Mouse (Mus musculus): Measurements from ENCODE around the gene Pdzrn3.

Gene Pdzrn3

GRCm38 (mm10) chr6:101191576-101191975 is 186.1 kb downstream of the Pdzrn3 start:
- no peak for DNase-seq

- no peak for DNase-seq
Measured at GRCm38 (mm10) chr6:101187322-101187721, 190.4 kb downstream of the Pdzrn3 start.

GRCm38 (mm10) chr6:101186887-101187286 is 190.8 kb downstream of the Pdzrn3 start:
- no peak for DNase-seq

GRCm38 (mm10) chr6:101184103-101184785 is 193.5 kb downstream of the Pdzrn3 start:
- DNase-seq, result no peak

GRCm38 (mm10) chr6:101170699-101171098 is 207.0 kb downstream of the Pdzrn3 start:
- DNase-seq, result no peak

GRCm38 (mm10) chr6:101153511-101153921 is 224.2 kb downstream of the Pdzrn3 start:
- DNase-seq, result no peak

- DNase-seq, result no peak
Measured at GRCm38 (mm10) chr6:101135368-101135767, 242.3 kb downstream of the Pdzrn3 start.

GRCm38 (mm10) chr6:101125396-101125795 is 252.3 kb downstream of the Pdzrn3 start:
- DNase-seq, result no peak

- DNase-seq, result no peak
Measured at GRCm38 (mm10) chr6:101108951-101109350, 268.7 kb downstream of the Pdzrn3 start.

- DNase-seq, result peak; percentile 12 to 28
Measured at GRCm38 (mm10) chr6:101103506-101103905, 274.2 kb downstream of the Pdzrn3 start.

- DNase-seq, result peak; percentile 63 to 83
Measured at GRCm38 (mm10) chr6:101101709-101102654, 275.7 kb downstream of the Pdzrn3 start.
